Mouse (Mus musculus): Measurements from ENCODE around the gene Asxl1.

Gene Asxl1

DNA sequence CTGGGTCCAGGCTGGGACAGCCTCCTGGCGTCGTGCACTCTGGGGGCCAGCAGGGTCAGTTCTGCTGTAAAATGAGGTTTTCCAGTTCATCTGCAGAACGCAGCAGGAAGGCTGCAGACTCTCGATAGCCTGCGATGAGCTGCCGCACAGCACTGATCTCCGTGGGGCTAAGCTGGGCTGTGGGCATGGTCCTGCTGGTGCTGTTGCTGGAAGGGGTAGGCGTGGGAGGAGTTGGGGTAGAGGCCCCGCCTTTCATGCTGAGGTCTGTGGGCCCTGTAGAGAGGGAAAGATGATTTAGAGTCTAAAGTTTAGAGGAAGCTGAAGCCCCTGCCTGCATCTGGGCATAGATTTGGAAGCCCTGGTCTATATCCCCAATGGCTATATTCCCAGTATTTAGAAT lies 65.9 kb downstream of the Asxl1 start:
- no peak for DNase-seq (ENCODE audit: low spot score in 2 of 2)

DNA sequence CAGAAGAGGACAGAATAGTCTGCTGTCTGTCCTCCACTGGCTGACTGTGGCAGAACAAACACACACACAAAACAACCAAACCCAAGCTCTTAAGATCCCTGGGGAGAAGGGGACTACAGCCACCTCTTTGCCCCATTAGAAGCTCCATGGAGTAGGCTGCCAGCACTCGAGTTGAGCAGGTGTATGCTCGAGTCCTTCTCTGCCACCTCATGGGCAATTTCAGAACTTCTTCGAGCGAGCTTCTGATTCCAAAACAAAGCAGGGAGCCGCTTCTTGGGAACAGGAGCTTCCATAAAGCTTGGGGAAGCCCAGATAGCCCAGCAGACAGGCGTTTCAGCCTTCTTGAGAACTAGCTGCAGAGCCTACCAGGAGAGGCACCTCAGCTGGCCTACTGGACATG lies 66.9 kb downstream of the Asxl1 start:
- DNase-seq (ENCODE audit: low spot score in 2 of 2): no peak

DNA sequence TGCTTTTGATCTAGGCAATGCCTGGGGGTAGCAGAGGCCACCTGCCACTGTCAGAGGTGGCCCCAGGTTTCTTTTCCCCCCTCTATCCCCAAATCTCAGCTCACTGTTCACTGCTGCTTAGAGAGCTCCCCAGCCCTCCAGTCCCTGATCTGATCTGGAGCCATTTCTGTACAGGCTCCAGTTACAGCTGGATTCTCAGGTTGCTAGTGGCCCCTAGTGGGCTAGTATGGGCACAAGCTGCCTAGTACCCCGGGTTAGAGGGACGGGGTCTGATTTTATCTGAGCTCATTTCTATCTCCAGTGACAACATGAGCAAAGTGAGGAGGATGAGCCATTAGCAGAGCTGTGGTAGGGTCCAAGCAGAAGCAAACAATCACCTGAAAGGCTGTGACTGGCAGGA lies 69.0 kb downstream of the Asxl1 start:
- DNase-seq (ENCODE audit: low spot score in 2 of 2): no peak

DNA sequence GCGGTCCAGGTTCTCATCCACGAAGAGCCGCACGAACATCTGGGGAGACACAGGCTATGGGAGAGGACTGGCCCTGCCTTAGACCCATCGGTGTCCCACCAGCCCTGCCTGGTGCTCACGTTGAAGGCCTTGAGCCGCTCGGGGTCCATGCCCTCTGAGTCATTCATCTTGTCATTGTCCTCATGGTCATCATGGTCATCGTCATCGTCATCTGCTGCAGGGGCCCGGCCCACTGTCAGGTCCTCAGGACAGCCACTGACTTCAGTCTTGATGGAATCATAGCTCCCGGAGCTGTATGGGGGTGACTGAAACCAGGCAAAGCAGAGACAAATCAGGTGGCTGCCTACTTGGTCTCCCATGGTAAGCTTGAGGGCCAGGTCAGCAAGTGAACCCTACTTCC lies 72.2 kb downstream of the Asxl1 start:
- DNase-seq (ENCODE audit: low spot score in 2 of 2): no peak

DNA sequence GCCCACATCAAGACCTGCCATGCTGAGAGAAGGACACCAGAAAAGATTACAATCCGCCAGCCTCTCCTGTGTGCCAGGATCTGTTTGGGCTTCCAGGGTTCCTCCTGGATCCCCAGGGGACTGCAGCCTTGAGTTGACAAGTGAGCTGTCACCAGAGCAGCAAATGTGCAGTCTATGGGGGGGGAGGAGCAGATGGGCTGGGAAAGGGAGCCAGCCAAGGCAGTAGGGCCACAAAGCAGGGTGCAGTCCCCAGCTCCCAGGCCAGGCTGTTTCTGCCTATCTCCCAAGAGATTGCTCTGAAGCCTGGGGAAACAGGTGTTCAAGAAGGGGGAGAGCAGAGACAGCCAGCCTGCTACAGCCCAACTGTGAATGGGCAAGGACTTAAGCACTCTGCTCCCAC lies 72.8 kb downstream of the Asxl1 start:
- DNase-seq (ENCODE audit: low spot score in 2 of 2): no peak

DNA sequence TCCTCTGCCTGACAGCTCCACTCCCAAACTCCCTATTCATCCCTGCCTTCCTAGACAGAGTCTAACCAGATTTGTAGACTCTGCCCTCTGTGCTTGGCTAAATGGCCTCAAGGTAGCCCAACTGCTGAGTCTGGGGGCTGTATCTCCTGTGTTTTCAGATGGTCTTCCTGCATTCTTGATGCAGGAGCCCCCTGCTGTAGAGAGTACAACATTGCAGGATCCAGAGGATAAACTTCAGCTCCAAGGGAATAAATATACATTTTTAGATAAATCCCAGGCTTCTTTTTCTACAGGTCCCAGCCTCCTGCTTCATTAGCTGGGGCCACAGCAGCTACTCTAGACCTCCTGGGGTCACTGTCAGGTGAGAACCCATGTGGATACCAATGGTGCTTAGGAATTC lies 75.6 kb downstream of the Asxl1 start:
- no peak for DNase-seq (ENCODE audit: low spot score in 2 of 2)

DNA sequence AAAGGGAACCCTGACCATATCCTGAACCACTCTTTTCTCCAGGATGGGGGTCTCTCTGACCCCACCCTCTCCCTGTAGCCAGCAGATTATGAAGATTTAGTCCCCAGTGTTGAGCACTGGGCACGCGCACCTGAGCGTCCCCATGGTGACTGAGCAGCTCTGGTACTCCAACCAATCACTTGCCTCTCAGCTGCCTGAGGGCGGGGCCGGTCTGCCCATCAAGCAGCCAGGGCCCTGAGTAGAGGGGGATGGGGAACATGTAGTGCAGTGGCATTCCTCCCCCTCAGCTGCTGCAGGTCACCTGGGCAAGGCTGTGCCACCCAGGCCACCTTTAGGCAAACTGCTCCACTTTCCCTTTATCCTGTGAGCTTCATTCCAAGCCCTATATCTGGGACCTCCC lies 76.4 kb downstream of the Asxl1 start:
- no peak for DNase-seq (ENCODE audit: low spot score in 2 of 2)

DNA sequence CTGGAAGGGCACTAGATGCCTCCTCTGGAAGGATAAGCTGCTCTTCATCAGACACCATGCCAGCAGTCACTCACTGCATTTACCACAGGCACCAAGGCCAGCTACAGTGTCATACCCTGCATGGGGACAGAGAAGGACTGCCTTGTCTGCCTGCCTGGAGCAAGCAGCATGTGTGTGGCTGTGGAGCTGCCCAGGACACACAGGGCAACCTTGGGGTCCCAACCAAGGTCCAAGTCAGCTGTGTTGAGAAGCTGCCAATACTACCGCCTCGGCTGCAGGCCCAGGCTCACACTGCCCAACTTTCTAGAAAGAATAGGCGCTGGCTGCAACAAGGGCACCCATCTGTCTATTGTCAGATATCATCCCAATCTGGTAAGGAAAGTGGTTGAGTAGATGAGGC lies 77.5 kb downstream of the Asxl1 start:
- peak; percentile 50 to 51 for DNase-seq (ENCODE audit: low spot score in 2 of 2)

DNA sequence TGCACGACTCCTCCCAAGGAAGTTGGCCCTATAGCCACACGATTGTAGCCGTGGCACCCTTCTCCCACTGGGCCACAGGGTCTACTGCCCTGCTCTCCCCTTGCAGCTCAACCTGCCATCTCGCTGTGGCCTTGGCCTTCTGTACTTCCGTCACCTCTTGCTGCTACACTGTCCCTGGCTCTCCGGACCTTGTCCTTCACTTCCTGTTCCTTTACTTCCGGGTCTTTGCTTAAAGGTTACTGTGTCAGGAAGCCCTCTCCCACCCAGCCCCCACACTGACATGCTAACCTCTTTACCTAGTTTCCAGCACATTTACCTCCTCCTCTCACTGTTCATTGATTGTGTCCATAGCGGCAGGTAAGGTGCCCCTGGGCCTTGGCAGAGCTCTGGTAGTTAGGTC lies 78.9 kb downstream of the Asxl1 start:
- no peak for DNase-seq (ENCODE audit: low spot score in 2 of 2)

DNA sequence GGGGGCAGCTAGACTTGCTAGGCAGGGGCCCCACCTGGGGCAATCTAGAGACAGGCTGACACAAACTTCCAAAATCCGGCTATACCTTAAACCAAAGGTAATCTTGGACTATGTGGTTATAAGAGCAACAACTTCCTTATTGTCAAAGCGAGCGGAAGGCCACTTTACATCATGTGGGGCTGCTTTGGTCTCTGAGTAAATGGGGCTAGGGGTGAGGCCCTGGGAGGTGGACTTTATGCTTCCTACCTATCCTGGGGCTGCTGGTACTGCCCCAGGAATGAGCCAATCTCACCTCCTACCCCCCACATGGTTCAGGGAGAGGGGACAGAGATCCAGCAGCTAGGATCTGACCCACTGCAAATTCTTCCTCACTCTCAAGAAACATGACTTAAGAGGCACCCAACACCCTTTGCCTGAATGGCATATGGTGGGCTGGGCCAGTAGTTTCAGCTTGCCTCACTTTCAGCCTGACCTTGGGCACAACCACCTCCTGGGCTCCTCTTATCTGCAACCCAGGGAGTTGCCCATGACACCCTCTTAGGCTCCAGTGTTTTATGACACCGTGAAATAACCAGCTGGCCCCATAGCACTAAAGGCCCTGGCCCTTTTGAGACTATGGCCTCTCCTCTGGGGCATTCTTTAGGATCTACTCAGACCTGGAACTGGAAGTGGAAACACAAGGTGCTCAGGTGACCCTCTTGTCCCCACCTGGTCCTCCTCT lies 79.7 kb downstream of the Asxl1 start:
- no peak for DNase-seq (ENCODE audit: low spot score in 2 of 2)

DNA sequence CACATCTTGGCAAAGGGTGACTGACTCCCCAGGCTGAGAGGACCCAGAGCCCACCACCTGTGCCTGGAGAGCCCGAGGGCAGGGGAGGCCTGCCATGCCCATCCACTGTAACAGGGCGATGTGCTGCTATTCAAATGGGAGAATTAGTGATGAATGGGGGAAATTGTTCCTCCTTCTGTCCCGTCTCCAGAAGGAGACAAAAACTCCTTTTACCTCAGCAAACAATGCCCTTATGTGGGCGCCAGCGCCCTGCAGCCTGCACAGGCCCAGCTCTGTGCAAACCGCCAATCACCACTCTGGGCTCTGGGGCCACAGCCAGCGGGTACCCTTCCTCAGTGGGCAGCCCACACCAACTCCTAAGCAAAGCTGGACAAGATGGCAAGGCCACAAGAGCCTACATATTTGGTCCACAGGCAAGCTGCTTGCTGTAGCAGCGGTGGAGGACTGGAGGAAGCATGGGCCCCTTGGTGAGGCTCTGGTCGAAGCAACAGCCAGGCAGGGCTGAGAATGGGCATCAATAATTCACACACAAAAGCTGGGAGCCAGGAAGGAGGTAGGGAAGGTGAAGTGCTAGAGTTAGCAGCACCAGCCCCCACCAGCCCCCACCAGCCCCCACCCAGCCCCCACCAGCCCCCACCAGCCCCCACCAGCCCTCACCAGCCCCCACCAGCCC lies 80.5 kb downstream of the Asxl1 start:
- no peak for DNase-seq (ENCODE audit: low spot score in 2 of 2)

DNA sequence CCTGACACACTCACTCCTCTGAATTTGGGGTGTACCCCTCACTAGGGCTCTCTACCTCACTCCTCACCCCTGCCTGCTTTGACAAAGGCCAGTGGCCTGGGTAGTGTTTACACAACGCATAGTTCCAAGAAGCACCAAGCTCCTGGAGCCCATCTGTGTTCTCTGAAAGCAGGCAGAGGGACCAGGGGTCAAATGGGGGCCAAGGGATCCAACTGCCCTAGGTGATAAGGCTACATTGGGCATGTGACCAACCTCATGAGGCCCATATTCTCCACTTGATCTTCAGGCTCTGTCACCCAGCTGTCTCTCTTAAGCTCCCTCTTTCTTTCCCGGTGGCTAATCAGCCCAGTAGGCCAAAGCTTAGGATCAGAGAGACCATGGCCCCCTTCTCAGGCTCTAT lies 81.3 kb downstream of the Asxl1 start:
- no peak for DNase-seq (ENCODE audit: low spot score in 2 of 2)

DNA sequence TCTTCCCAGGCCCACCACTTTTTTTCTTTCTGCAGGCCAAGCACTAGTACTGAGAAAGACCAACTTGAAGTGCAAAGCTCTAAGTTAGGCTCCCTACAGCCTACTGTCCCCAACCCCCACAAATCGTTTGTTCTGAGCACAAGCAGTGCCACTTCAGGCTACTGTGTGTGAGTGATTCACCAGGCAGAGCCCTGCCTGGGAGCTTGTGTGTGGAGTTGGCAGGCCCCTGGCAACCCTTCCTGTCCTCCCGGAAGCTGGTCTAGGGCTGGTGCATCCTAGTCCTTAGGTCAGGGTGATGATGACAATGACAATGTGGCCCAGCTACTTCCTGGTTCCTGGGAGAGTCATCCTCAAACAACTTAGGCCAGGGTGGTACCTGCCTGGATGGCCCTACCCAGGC lies 82.9 kb downstream of the Asxl1 start:
- no peak for DNase-seq (ENCODE audit: low spot score in 2 of 2)

DNA sequence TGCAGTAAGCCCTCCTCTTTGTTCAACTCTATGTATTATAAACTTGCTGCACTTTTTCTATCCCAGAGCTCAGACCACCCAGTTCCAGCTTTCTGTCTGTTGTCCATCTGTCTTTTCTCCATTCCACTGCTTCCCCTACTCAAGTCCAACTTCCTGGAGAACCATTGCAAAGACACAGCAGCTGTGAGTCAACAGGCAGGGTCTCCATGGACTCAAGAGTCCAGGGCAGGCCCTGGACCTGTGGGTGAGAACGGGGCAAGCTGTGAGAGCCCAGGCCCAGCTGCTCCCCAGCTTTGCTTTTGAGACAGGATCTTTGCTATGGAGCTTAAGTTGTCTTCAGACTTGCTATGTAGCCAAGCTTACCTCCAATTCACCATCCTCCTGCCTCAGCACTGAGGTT lies 84.9 kb downstream of the Asxl1 start:
- no peak for DNase-seq (ENCODE audit: low spot score in 2 of 2)

DNA sequence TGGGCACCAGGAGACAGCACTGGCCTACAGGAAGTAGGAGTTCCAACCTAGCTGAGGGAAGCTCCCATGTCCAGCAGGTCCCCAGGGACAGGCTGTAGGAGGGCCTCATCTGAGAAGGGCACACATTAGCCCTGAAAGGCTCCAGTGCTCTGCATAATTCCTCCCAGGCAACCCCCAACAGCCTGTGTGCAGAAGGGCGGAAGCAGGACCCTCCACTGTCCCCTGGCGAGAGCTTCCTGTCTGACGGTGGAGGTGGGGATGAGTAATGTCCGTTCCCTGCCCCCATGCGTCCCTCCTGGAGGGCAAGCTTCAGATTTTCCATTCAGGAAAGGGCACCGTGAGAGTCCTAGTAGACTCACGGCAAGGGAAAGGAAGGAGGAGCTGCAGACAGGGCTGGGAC lies 86.9 kb downstream of the Asxl1 start:
- no peak for DNase-seq (ENCODE audit: low spot score in 2 of 2)

DNA sequence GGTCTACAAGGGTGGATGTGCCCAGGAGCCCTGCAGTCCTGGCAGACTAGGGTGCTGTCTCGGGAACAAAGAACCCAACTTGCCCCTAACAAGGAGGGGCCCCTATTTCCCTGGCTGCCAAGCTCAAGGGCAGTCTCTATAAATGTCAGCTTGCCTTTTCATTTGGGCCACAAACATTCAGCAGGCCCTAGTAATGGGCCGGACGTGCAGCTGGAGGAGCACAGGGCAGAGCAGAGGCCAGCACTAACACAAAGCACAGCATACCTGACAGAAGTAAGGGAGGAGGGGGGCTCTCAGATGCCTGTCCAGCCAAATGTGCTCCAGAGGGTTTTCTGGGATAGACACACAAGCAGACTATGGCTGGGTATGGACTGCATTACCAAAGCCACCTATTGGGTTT lies 88.2 kb downstream of the Asxl1 start:
- no peak for DNase-seq (ENCODE audit: low spot score in 2 of 2)

DNA sequence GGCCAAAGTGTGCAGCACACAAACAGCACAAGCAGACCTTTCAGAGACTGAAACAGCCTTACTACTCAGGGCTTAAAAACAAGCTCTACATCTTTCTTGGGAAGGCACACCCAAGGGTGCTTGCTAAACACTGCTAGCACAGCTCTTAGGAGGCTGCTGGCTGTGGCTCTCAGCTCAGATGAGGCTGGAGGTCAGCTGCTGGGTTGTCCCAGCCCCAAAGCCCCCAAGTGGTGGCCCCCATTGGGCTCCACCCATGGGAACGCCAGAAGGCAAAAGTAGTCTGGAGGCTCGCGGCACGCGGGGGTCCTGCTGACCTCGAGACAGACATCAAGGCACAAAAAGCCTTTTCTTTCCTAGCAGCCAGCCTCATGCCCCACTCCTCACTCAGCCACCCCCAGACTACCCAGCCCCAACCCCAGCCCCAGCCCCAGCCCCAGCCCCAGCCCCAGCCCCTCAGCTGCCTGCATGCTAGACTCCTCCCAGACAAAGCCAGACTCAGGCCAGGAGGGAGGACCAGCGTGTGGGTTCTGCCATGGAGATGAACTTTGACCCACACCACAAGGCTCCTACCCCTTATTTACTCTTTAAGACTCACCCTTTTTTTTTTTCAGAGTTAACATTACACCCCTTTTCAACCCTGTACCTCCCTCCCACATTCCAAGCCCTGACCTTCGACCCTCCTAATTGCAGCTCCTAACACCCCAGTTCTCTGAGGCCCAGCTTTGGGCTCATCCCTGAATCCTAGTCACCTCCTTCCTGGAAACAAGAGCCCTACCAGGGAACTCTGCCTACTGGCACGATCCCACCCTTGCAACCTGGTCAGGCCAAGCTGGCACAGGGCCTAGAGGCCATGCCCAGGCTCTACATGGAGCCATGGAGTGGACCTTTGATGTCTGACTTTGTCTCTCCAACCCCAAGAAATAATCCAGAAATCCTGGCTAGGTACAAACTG lies 89.5 kb downstream of the Asxl1 start:
- no peak for DNase-seq (ENCODE audit: low spot score in 2 of 2)

DNA sequence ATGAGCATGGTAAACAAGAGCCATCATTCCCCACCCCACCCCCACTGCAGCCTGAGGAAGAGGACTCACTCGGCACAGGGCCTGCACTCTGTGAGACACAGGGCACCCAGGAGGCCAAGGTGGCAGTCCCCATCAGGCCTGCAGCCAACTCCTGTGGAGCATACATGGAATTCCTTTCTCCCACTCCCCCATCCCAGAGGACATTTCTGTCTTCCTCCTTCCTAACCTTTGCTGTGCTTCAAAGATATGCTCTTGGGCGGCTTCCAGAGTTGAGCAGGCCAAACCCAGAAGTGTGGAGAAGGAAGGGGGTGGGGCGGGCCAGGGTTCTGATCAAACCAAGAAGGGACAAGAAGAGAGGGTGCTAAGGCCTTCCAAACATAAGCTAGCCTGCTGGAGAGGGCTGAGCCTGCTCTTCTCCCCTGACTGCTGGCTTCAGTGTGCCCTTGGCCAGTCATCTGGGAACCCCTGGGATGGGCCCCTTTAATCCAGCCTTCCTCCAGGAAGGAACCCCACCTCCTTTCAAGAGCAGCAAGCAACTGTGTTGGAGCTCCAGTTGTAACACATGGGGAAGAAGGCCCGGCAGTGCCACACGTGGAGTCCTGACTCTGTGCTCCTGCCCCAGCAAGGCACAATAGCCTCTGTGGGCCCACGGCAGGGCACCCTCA lies 91.1 kb downstream of the Asxl1 start:
- peak; percentile 33 to 46 for DNase-seq (ENCODE audit: low spot score in 2 of 2)

DNA sequence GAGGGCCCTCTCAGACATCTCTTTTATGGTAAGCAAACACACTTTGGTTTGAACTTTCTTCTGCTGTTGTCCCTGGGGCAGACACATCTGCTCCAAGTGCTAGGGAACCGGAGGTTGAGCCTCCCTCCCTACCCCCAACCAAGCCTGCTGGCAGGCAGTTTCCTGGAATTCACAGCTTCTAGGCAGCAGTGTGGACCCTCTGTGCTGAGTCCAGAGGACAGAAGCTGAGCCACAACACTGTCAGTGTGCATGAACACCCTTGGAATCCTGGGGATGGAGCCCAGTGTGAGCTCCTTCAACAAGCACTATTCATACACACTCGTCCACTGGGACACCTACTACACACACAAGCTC lies 91.7 kb downstream of the Asxl1 start:
- no peak for DNase-seq (ENCODE audit: low spot score in 2 of 2)

DNA sequence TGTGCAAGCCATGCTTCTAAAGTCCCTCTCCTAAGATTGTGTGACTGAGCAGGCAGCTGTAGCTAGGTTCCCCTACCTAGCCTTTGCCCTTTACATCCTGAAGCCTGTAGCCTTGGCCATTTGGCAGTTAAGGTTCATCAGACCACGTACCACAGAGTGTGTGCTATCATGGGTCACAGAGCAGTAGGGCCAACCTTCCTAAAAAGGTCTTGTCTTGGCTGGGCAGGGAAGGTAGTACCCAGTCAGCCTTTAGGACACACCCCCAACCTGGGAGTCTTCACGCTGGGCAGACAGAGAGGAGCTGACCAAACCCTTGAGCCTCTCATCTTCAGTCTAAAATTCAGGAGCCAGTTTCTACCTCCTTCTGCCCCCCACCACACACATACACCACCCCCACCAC lies 95.1 kb downstream of the Asxl1 start:
- no peak for DNase-seq (ENCODE audit: low spot score in 2 of 2)

DNA sequence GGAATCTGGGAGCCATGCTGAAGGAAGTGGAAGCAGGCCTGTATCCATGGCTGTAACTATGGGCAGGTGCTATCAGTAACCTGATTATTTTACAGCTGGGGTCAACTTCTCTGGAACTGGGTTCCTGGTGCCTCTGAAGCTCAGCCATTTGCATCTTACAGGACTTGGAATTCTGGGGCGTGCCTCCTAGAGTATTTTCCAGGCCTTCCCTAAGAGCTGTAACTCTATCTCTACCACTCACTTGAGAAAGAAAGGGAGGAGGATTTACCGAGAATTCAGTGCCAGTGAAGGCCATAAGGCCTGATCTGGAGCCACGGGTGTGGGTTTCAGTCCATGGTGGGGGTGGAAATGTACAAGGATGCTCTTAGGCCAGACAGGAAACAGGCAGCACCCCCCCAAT lies 95.6 kb downstream of the Asxl1 start:
- no peak for DNase-seq (ENCODE audit: low spot score in 2 of 2)

DNA sequence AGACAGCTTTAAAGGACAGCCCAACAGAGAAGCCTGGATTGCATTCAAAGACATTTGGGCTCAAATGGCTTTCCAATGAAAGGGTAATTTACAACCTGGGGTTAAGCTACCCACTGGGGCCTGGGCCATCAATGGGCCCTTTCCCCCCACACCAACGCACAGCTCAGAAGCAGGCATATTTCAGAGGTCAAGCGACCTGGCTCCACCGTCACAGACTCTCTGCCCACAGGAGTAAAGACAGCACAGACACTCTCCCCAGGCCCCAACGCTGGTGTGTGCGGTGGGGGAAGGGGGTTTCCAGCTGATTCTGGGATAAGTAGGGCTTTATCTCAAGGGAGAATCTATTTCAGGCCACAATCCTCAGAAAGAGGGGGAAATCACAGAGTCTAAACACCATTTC lies 97.1 kb downstream of the Asxl1 start:
- no peak for DNase-seq (ENCODE audit: low spot score in 2 of 2)

Measured in heart, adult 9 months (tissue).